9 mouse cellular contexts compared by ENCODE assay signal in the genomic region with DNA sequence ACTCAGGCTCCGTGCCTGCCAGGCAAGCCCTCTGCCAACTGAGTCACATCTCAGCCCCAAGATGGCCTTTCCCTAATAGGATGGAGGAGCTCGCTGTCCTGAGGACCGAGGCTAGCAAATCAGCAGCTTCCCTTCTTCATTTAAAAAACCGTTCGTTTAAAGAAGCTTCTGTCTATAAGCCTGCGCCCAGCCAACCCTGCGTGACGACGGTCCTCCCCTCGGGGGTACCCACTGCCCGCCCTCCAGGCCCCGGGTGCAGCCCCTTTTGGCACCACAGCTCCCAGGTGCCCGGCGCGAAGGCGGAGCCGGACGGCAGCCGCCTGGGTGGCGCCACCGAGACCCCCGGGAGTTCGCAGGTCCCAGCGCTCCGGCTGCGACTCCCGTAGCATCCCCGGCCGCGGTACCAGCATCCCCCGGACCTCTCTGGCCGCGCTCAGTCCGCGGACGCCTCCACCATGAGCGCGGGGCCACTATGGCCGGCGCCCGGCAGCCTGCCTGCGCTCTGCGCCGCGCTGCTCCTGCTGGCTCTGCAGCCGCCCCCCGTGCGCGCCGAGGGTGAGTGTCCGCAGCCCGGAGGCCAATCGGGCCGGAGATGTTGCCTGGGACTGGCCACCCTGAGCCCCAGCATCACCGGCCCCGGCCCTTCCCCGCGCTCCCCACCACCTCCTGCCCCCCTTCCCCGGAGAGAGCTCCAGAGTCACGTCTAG. TPM values are rescaled to one million over a fixed set of nuclear protein-coding genes. Genes with fewer than 3 reads are reported as not detected.
DNase-seq lines count a peak whose midpoint lies in the region; ATAC-seq lines count a peak whose summit lies in the region.
"Had no signal": no experiment of that assay in that cellular context is flagged by ENCODE, and none has a peak within 500 bp of the region (broad histone marks: within the 10 kb centered on the region; RNA-seq: fewer than 3 reads in every experiment).

A gene (plus strand): TSS at position 51 of the 707 bp plus-strand sequence.

- H3K9me3 ChIP-seq in hindbrain, embryonic 10.5 days: no peaks in the 10 kb centered on the region
- no peaks in the 10 kb centered on the region for H3K9me3 ChIP-seq in midbrain, embryonic 15.5 days

- H3K27me3 ChIP-seq in hindbrain, embryonic 10.5 days (ENCODE audit: insufficient read depth, poor library complexity, severe bottlenecking): peaks cover 53% of the 10 kb centered on the region
- H3K27me3 ChIP-seq in midbrain, embryonic 15.5 days (replicated peaks): peaks cover 34% of the 10 kb centered on the region

- H3K36me3 ChIP-seq in hindbrain, embryonic 10.5 days: no peaks in the 10 kb centered on the region
- H3K36me3 ChIP-seq in midbrain, embryonic 15.5 days (replicated peaks): no peaks in the 10 kb centered on the region

- H3K4me1 ChIP-seq in hindbrain, embryonic 10.5 days (replicated peaks): peaks cover 15% of the 10 kb centered on the region
- peaks cover 6% of the 10 kb centered on the region for H3K4me1 ChIP-seq in midbrain, embryonic 15.5 days

- no peak for DNase-seq in left cerebral cortex, postnatal 10 days (ENCODE audit: extremely low spot score in 1 of 2, low spot score in 2 of 2)
- no peak for DNase-seq in left cerebral cortex, adult 8-10 months (ENCODE audit: low spot score in 2 of 2)
- DNase-seq in embryo, embryonic 9.5 days (ENCODE audit: extremely low spot score): peak; percentile 47
- DNase-seq in hindbrain, embryonic 10.5 days (ENCODE audit: low spot score): peak; percentile 44
- no peak for DNase-seq in layer of hippocampus, adult 11-12 months (ENCODE audit: low spot score)
- no peak for DNase-seq in ovary, postnatal 14 days (ENCODE audit: low spot score)

- under 1% methylated on average over 60 of the region's 60 CpGs for WGBS in hindbrain, embryonic 10.5 days
- 1% methylated on average over 60 of the region's 60 CpGs for WGBS in midbrain, embryonic 15.5 days

- intact Hi-C loops in left cerebral cortex, postnatal 10 days (cut with DNase I): no loop called here

- peak within 1 kb of the TSS; percentile 64 for H3K4me3 ChIP-seq in hindbrain, embryonic 10.5 days
- H3K4me3 ChIP-seq in midbrain, embryonic 15.5 days: peak within 1 kb of the TSS; percentile 48

- H3K4me2 ChIP-seq in midbrain, embryonic 15.5 days: peak within 1 kb of the TSS; percentile 79

- ATAC-seq in midbrain, embryonic 15.5 days (replicated peaks): peak; percentile 60; the same call in 1 of the 2 replicates
- ATAC-seq in monocyte, adult 5-6 weeks (replicated peaks; ENCODE audit: insufficient number of reproducible peaks, low FRiP score, low TSS enrichment, poor library complexity, severe bottlenecking): no peak

- peak within 1 kb of the TSS; percentile 76 for H3K27ac ChIP-seq in hindbrain, embryonic 10.5 days
- no peak within 1 kb of the TSS for H3K27ac ChIP-seq in midbrain, embryonic 15.5 days
- H3K27ac ChIP-seq: macrophage had no signal

- peak within 1 kb of the TSS; percentile 42 for H3K9ac ChIP-seq in midbrain, embryonic 15.5 days

RNA-seq across cellular contexts. Expression of the gene that starts here (rescaled TPM):
- 10 to 100 TPM; 11.0 to 14.2 TPM for total RNA-seq in left cerebral cortex, postnatal 10 days (2021)
- total RNA-seq in left cerebral cortex, adult 8-10 months (2022): 1 to 10 TPM; 7.9 to 9.8 (median 8.4) TPM
- 0.16 and 0.30 TPM in 2 replicates for polyA plus RNA-seq in hindbrain, embryonic 10.5 days (2016; fragmentation: Nextera tagmentation; extraction: Ambion mirVana)
- 0.50 and 0.59 TPM in 2 replicates for polyA plus RNA-seq in midbrain, embryonic 15.5 days (2015; fragmentation: Nextera tagmentation; extraction: Ambion mirVana)
- not detected in 3 replicates for total RNA-seq in monocyte, adult 5-6 weeks (2017)
- polyA plus RNA-seq: macrophage had no signal

Comparison
In these comparisons a context has a peak if more than half of its experiments do, and no peak if none do; other contexts are left out.
1. Peak in DNase-seq, H3K4me3 ChIP-seq and H3K27ac ChIP-seq in hindbrain, embryonic 10.5 days; RNA of the gene not detected or under 1 TPM.
2. Peak in ATAC-seq, H3K4me3 ChIP-seq, H3K9ac ChIP-seq and H3K4me2 ChIP-seq in midbrain, embryonic 15.5 days; RNA of the gene not detected or under 1 TPM.